Mouse (Mus musculus) spleen, adult 2 months (tissue): ENCODE results near the gene Dhcr24.

Source experiments
- CTCF ChIP-seq: fragments of 200-500 bp; IDR thresholded peaks from 2 replicates; pipeline ENCODE4 v1.5.1; 2011; ENCODE audit warnings: mild to moderate bottlenecking, inconsistent platforms; ENCODE audit not compliant: insufficient read depth, insufficient read length, insufficient replicate concordance; ENCODE audit errors: extremely low read depth
- POLR2A ChIP-seq: fragments of 200-500 bp; IDR thresholded peaks from 2 replicates; pipeline ENCODE4 v1.6.1; 2011; ENCODE audit warnings: low read depth, low read length, inconsistent platforms

GRCm38 (mm10) chr4:106581865-106582204, 21.0 kb downstream of the Dhcr24 start:
- TF ChIP-seq CTCF, result no peak
- no peak for TF ChIP-seq POLR2A
